Mouse (Mus musculus): ENCODE data around the gene Adssl1. TPM values are rescaled to one million over a fixed set of nuclear protein-coding genes. Genes with fewer than 3 reads are reported as not detected.
A peak's percentile ranks its signal among the peaks of the same experiment; 100 is the strongest.

The Adssl1 gene
- total RNA-seq (2021), result 100 to 1,000 TPM; 904 to 982 TPM
- long read RNA-seq, experiment 1, transcript Adssl1-201 (13 exons, 1,777 nt), result major isoform, 1,175 of 1,357 reads
- long read RNA-seq, experiment 1, partial matches to known transcripts, result 153 of 1,357 reads
- long read RNA-seq, experiment 1, other reads (novel, unspliced or antisense), result 29 of 1,357 reads
- long read RNA-seq, experiment 2, transcript Adssl1-201 (13 exons, 1,777 nt), result major isoform, 1,726 of 1,923 reads
- long read RNA-seq, experiment 2, partial matches to known transcripts, result 170 of 1,923 reads
- long read RNA-seq, experiment 2, other reads (novel, unspliced or antisense), result 26 of 1,923 reads

DNA sequence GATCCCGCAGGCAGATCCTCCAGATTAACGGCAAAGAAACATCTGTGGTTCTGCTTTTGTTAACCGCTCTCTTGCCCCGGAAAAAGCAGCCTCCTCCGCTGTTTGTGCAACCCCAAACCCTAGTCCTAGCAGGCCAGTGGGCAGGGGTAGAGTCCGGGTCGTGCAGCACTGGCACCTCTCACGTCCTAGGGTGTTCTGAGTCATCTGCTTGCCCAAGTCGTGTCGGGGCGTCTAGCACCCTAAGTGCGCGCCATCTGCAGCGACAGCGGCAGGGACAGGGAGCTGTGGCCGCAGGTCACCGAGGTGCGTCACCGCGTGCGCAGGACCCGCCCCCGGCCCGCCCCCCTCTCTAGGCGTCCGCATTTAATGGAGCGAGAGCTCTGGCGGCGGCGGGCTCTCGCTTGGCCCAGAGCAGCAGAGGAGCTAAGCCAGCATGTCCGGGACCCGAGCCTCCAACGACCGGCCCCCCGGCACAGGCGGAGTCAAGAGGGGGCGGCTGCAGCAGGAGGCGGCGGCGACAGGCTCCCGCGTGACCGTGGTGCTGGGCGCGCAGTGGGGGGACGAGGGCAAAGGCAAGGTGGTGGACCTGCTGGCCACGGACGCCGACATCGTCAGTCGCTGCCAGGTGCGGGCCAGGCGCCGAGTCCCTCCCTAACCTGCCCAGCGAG, at the start of gene Adssl1:
Adssl1 (plus strand) TSS at position 360 of the 668 bp plus-strand sequence.
- peak; percentile 54 to 68 for DNase-seq
- intact Hi-C loops (cut with DNase I), result no loop called here

DNA sequence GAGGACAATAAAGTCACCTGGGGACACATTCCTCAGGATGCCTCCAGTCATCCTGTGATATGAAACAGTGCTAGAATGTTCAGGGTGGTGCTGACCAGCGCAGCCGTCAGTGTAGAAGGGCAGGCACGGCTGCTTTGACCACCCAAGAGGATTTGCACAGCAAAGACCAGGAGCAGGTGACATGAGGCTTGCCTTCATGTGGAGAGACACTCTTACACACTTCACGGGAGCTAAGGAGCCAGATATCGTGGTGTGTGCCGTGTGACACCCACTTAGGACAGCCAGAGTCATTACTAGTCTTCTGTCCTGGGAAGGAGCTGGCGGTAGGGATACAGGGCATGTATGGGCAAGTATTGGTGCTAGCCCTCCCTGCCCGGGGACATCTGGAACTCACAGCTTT, 49.7 kb upstream of the Adssl1 start:
- intact Hi-C loops (cut with DNase I), result no loop called here
- DNase-seq, result no peak

DNA sequence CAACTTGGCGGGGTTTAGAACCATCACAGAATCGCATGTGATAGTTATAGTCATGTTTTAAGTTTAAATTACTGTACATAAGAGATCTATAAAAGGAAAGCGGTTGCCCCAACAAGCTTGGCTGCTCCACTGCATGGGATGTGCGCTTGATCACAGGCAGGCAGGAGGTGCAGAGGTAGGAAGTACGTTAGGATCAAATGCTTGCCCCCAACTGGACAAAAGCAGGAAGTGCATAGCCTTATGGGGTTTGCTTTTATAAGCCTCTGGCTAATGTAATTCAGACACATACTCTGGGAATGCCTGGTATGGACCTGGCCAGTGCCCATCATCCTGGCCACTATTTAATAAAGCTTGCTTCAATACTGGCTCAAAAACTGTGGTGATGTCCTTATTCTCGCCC, 48.8 kb upstream of the Adssl1 start:
- no peak for DNase-seq
- intact Hi-C loops (cut with DNase I), result no loop called here

- intact Hi-C loops (cut with DNase I), result no loop called here
- DNase-seq, result no peak
Measured at GRCm38 (mm10) chr12:112575274-112575986, 44.4 kb upstream of the Adssl1 start.

DNA sequence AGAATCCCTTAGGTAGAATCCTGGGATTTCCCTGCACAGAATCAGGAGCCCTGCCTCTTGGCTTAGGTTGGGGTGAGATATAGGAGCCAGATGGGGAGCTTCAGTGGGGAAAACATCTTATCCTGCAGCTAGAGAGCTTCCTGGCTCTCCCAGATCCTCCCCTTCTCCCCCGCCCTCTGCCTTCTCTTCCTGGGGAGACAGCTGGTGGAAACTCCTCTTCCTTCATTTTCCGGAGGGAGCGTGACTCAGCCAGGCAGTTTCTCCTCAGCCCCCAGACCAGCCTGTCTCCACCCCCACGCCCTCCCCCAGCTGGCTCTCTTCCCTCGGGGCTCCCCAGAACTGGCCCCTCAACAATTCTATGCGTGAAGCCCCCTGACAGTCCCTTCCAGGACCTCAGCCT, 43.5 kb upstream of the Adssl1 start:
- DNase-seq, result no peak
- intact Hi-C loops (cut with DNase I), result no loop called here

DNA sequence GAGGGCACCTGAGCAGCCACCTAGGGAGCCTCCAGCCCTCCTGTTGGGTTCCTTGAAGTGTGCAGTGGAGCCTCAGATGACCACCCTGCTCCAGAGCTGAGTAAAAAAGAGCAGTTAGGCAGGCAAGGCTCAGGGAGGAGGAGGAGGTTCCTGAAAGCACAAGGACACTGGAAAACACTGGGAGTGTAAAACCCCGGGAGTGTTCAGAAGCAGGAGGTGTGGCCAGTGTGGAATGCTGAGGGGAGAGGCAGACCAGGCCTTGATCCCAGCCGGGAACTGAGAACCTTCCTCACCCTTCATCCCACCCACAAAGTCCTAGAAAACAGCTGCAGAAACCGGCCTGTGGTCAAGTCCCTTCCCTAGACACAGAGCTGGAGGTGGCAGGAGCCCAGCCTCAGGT, 43.1 kb upstream of the Adssl1 start:
- intact Hi-C loops (cut with DNase I), result no loop called here
- DNase-seq, result no peak

DNA sequence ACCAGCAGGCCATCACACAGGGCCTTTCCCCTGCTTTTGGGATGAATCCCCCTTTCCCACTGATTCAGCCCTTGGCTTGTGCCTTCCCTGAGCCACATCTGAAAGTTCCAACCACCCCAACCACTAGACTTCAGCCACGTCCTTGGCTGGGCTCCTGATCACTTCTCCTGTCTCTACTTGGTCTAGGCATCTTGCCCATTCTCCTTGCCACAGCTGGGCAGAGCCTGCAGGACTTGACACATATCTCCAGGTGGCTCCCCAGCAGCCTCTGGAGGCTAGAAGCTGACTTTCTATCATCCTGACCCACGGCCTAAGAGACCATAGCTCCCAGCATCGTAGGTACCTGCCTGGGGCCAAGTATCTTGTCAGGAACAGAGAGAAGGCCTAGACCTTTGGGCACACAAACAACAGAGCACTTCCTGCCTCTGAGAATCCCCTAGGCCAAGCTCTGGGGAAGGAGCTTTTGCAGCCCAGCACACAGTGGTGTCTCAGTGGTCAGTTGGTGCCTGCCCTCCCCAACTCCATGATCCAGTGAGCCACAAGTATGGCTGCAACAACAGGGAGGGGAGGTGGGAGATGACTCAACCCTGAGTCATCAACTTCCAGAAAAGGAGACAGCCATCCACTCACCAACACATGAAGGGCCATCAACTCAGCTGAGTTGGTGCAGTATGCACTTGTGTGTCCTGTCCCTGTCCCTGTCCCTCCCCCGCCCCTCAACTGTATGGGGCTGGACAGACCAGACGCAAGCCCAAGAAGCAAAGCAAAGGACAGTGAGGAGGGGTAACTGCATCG, 41.4 kb upstream of the Adssl1 start:
- intact Hi-C loops (cut with DNase I), result no loop called here
- DNase-seq, result no peak

DNA sequence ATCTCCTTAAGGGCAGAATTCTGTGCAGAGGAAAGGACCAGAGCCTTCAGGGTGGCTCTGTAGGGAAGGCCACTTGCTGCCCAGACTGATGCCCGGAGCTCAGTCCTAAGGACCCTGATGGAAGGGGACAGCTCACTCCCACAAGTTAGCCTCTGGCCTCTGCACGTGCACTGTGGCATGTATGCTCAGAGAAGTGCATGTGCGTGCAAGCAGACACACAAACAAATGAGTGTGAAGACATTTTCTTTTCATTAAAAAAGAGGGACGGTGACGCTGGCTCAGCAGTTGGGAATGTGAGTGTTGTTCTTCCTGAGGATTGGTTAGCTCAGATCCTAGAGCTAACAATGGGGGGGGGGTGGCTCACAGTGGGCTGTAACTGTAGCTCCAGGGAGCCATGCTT, 40.4 kb upstream of the Adssl1 start:
- DNase-seq, result no peak
- intact Hi-C loops (cut with DNase I), result no loop called here

- DNase-seq, result no peak
Measured at GRCm38 (mm10) chr12:112579926-112580325, 39.9 kb upstream of the Adssl1 start.

GRCm38 (mm10) chr12:112581113-112581512, 38.7 kb upstream of the Adssl1 start:
- intact Hi-C loops (cut with DNase I), result no loop called here
- no peak for DNase-seq

More at GRCm38 (mm10) chr12:112579926-112580325, 39.9 kb upstream of the Adssl1 start:
- intact Hi-C loops (cut with DNase I), result no loop called here

DNA sequence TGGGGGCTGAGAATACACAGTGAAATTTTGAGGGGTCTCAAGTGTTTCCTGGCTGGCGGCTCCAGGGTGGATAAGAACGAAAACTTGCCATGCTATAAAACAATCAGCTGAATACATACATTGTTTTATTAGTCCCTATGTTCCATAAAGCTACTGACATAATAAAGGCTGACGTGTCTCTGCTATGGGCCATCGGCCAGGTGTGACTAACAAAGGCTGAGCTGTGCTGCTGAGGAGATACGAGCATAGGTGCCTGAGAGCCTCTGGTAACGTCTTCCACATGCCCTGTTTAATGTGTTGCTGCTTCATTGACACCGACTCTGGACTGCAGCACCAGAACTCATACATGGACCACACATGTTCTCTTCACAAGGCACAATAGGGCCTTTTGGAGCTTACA, 34.9 kb upstream of the Adssl1 start:
- DNase-seq, result no peak
- intact Hi-C loops (cut with DNase I), result no loop called here

DNA sequence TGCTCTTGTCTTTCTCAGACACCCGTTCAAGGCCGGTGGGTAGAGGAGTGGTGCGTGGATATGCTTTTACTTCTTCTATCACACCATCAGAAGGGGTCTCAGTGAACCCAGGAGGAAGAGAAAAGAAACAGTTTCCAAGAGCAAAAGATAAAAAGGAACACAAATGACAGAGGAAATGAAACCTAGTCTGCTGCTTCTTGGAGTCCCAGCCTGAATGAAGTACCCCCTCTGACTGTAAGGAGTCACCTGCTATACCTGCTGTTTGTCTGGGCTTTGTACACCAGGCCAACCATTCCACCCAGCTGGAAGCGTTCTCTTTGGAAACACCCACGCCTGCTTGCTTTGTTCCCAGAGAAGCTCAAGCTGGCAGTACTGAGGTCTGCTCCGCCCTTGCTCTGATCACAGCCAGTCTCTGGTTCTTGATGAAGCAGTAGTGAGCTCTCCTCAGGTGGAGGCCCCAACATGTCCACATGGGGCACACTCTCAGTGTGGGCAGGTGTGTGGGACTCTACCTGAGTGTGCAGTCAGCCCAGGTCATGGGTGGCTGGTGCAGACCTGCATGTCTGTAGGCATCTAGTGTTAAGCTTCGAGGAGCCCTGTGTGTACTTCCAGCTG, 33.8 kb upstream of the Adssl1 start:
- intact Hi-C loops (cut with DNase I), result no loop called here

GRCm38 (mm10) chr12:112587125-112588124, 32.4 kb upstream of the Adssl1 start:
- DNase-seq, result peak in 1 of 2 experiments; percentile 57
- intact Hi-C loops (cut with DNase I), result no loop called here

More for the DNA sequence above, 33.8 kb upstream of the Adssl1 start:
- DNase-seq, result no peak

GRCm38 (mm10) chr12:112588426-112589256, 31.2 kb upstream of the Adssl1 start, which contains the start of gene Inf2:
Inf2 (plus strand) TSS chr12:112588784.
- intact Hi-C loops (cut with DNase I), result no loop called here
- DNase-seq, result peak; percentile 72 to 80

GRCm38 (mm10) chr12:112589491-112590191, 30.2 kb upstream of the Adssl1 start:
- intact Hi-C loops (cut with DNase I), result no loop called here
- DNase-seq, result no peak

DNA sequence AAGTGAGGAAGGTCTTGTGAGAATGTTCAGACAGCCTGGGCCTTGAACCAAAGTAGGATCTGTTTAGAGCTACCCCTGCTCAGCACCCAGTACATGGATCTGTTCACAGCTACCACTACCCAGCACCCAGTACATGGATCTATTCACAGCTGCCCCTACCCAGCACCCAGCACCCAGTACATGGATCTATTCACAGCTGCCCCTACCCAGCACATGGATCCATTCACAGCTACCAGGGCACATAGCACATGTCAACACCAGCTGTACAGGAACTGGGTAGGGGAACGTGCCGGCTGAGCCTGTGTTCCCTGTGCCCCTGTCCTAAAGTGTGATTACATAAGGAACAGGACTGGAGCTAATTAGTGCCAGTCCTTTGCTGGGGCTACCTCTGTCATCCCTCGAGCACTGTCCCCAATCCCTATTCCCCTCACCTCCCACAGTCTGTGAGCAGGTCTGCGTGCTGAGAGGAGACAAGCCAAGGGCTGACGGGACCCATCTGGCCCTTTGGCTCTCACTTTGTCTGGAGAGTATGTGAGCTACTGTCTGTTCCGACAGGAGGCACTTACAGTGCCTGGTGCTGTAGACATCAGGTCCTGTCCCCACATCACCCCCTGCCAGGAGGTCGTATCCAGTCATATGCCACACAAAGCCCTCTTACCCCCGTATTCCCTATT, 29.1 kb upstream of the Adssl1 start:
- intact Hi-C loops (cut with DNase I), result no loop called here
- peak in 1 of 2 experiments; percentile 13 for DNase-seq

DNA sequence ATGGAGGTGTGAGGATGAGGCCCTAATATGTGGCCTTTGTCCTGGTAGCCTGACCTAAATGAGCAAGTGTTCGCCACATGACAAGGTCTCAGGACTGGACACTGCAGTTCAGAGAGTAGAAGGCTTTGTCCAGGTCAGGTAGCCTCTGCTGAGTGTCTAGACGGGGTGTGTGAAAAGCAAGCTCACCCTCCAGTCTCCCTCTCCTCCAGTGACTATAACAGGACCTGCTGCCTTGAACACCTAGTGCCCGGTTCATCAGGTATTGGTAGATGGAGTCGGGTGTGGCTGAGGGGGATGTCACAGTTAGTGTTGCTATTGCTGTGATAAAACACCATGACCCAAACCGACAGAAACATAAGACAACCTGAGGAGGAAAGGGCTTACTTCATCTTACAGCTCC, 28.6 kb upstream of the Adssl1 start:
- intact Hi-C loops (cut with DNase I), result no loop called here
- DNase-seq, result no peak
